Mouse (Mus musculus): ENCODE measurements around the gene Adam33. TPM values are rescaled to one million over a fixed set of nuclear protein-coding genes. Genes with fewer than 3 reads are reported as not detected.

Gene Adam33
- total and polyA plus RNA-seq, 3 experiments, result 0.17 to 0.21 TPM; not detected in 1

DNA sequence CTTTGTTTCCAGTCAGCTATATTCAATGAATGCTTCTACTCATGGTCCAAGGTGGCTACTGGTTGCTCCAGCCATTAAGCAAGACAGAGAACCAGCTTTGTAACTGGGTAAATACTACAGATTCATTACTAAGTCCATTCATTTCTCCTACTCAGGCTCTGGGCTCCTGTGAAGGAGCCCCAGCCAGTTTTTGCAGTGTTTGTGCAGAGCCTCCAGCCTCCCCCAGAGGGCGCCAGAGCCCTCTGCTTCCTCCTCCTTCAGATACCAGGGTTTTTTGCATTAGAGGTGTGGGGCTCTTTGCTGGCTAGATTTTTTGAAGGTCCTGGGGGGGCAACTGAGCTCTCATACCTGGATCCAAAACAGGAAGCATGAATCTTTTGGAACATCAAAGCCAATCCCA lies 31.2 kb upstream of the Adam33 start:
- H3K4me1 ChIP-seq (ENCODE audit: control insufficient read depth in 1 of 2, insufficient read depth in 2 of 2), result peaks cover 2 to 4% of the 10 kb centered on the region in 2 experiments; a peak in 3 of 4 replicates
- H3K9ac ChIP-seq (ENCODE audit: insufficient read depth, low read depth), result no peak overlapping the region
- H3K4me2 ChIP-seq (ENCODE audit: insufficient read depth, low read depth, poor library complexity, severe bottlenecking), result no peak overlapping the region
- H3K9me3 ChIP-seq (replicated peaks; ENCODE audit: low read length), result no peaks in the 10 kb centered on the region
- in situ Hi-C loops (cut with MboI; ENCODE audit: low pct_ligation_motif_present, low pct_unique_long_range_greater_than_20kb, low sequenced_read_pairs) (loop anchor here (5.0 to 25.0 kb wide), 4 partner anchors 67 to 417 kb away; partner anchors contain the start of gene 1700037H04Rik), dilution Hi-C loops (cut with MboI; ENCODE audit: extremely low pct_ligation_motif_present, extremely low pct_unique_long_range_greater_than_20kb, low sequenced_read_pairs) (no loop called here)
- no peaks in the 10 kb centered on the region for H3K36me3 ChIP-seq (replicated peaks in 1 of 2; ENCODE audit: control insufficient read depth in 1 of 2, insufficient read depth in 1 of 2, low read length in 1 of 2)
- peaks cover 3% of the 10 kb centered on the region for H3K27me3 ChIP-seq (replicated peaks)
- no peak overlapping the region for H3K27ac ChIP-seq (ENCODE audit: insufficient read depth, low read depth)
- H3K4me3 ChIP-seq (replicated peaks in 1 of 3; ENCODE audit: low read depth in 2 of 3, low read length in 2 of 3, poor library complexity in 1 of 3), result no peak overlapping the region
- no peaks in the 10 kb centered on the region for H3K79me2 ChIP-seq (replicated peaks; ENCODE audit: control insufficient read depth, extremely low read depth, insufficient read depth, poor library complexity, severe bottlenecking)
- TF ChIP-seq NELFE (IDR thresholded peaks at IDR 0.05; ENCODE audit: low read depth, low read length) (peak; percentile 46; the same call in 1 of the 2 replicates), CHD1 (IDR thresholded peaks at IDR 0.05; ENCODE audit: low read depth, low read length) (no peak), EP300 (IDR thresholded peaks at IDR 0.05; ENCODE audit: low read length) (no peak), ELF1 (IDR thresholded peaks at IDR 0.05; ENCODE audit: low read depth, low read length) (no peak), RAD21 (IDR thresholded peaks at IDR 0.05; ENCODE audit: low read depth, low read length) (peak; percentile 96), JUN (IDR thresholded peaks at IDR 0.05; ENCODE audit: insufficient read depth, low read depth, low read length) (no peak), MEF2A (IDR thresholded peaks at IDR 0.05; ENCODE audit: borderline replicate concordance, low read depth, low read length) (0 out of 2 replicates have a peak, but pooled peaks have one; percentile 33), ETS1 (conservative IDR thresholded peaks at IDR 0.05; ENCODE audit: low read depth, low read length) (no peak), BHLHE40 (IDR thresholded peaks at IDR 0.05; ENCODE audit: low read depth, low read length) (no peak), NRF1 (IDR thresholded peaks at IDR 0.05; ENCODE audit: low read depth, low read length) (no peak), ZKSCAN1 (IDR thresholded peaks at IDR 0.05; ENCODE audit: borderline replicate concordance, low read depth, low read length) (no peak), ZMIZ1 (IDR thresholded peaks at IDR 0.05; ENCODE audit: low read depth, low read length) (no peak), CHD2 (IDR thresholded peaks at IDR 0.05; ENCODE audit: low read length) (no peak), ZNF384 (IDR thresholded peaks at IDR 0.05; ENCODE audit: low read depth, low read length) (peak; percentile 69), MAZ (IDR thresholded peaks at IDR 0.05; ENCODE audit: low read depth, low read length) (peak; percentile 65; the same call in 1 of the 2 replicates), CTCF (conservative IDR thresholded peaks at IDR 0.05 in 1 of 2, IDR thresholded peaks at IDR 0.05 in 1 of 2; ENCODE audit: low read depth in 2 of 2, low read length in 2 of 2) (peak; percentile 79 to 97), SIN3A (IDR thresholded peaks at IDR 0.05; ENCODE audit: low read length) (0 out of 2 replicates have a peak, but pooled peaks have one; percentile 37), MYC (IDR thresholded peaks at IDR 0.05; ENCODE audit: low read depth, low read length) (no peak), E2F4 (IDR thresholded peaks at IDR 0.05; ENCODE audit: insufficient replicate concordance, low read depth, low read length) (no peak), TCF12 (IDR thresholded peaks at IDR 0.05; ENCODE audit: low read depth, low read length) (0 out of 2 replicates have a peak, but pooled peaks have one; percentile 32), POLR2A (IDR thresholded peaks at IDR 0.05; ENCODE audit: low read depth, low read length) (no peak), KAT2A (IDR thresholded peaks at IDR 0.05; ENCODE audit: insufficient replicate concordance, low read length) (no peak), MAFK (IDR thresholded peaks at IDR 0.05; ENCODE audit: insufficient replicate concordance, low read length) (no peak), JUND (conservative IDR thresholded peaks at IDR 0.05; ENCODE audit: low read depth, low read length) (no peak), USF1 (IDR thresholded peaks at IDR 0.05; ENCODE audit: low read depth, low read length) (no peak), SMC3 (IDR thresholded peaks at IDR 0.05; ENCODE audit: low read depth, low read length) (peak; percentile 96), MXI1 (IDR thresholded peaks at IDR 0.05; ENCODE audit: low read depth, low read length) (no peak), ZC3H11A (IDR thresholded peaks at IDR 0.05; ENCODE audit: low read depth, low read length) (peak; percentile 89), MAX (IDR thresholded peaks at IDR 0.05; ENCODE audit: low read length) (no peak), IRF4 (IDR thresholded peaks at IDR 0.05; ENCODE audit: low read depth, low read length) (no peak)
- DNase-seq (ENCODE audit: extremely low read depth), result peak; percentile 67

All from CH12.LX (cell line).